Mouse (Mus musculus) Patski (cell line): ENCODE measurements around the gene Msantd1. TPM values are rescaled to one million over a fixed set of nuclear protein-coding genes. Genes with fewer than 3 reads are reported as not detected.

Experiments used
- ATAC-seq: fragments of 100-300 bp; one replicate; pipeline ENCODE4 v1.8.0; 2021
- CTCF ChIA-PET: fragments of 350-600 bp; sonication (Branson Sonifier 250); formaldehyde crosslinking; loops from one replicate; lab custom pipeline; 2022; ENCODE audit warnings: inconsistent platforms; lab: Charles Lee
- POLR2A ChIA-PET: fragments of 350-600 bp; sonication (Branson Sonifier 250); formaldehyde crosslinking; loops from one replicate; lab custom pipeline; 2022; ENCODE audit warnings: antibody characterized with exemption, inconsistent platforms; lab: Charles Lee
- DNase-seq: peaks from one replicate; pipeline ENCODE4 v3.0.0-alpha.2; 2011; ENCODE audit warnings: low read depth, low spot score
- H3K27me3 ChIP-seq: fragments of 371-371 bp; one replicate; pipeline ENCODE4 v1.5.1; 2021
- CTCF ChIP-seq: fragments of 100-300 bp; IDR thresholded peaks from one replicate; pipeline ENCODE4 v1.5.1; 2021
- in situ Hi-C: fragments of 300-500 bp; cut with MboI; formaldehyde crosslinking; loops from 3 replicates; pipeline ENCODE4 v1.11.1; 2018; ENCODE audit warnings: low pct_unique_long_range_greater_than_20kb, mixed read lengths
- polyA plus RNA-seq: library from polyadenylated mRNA; unstranded; gene quantifications from one replicate; pipeline ENCODE4 v1.2.3, GENCODE M21; 2021

The Msantd1 gene
- polyA plus RNA-seq, 1 experiment from 2014 or later, result 1.8 TPM

GRCm38 (mm10) chr5:34965531-34965930 lies 57.7 kb downstream of the Msantd1 start:
- ChIA-PET POLR2A (interaction anchor here (1.0 kb wide), 1 partner anchor 13 kb away, joined by 3 read pairs; no protein-coding TSS in a partner anchor), CTCF (interaction anchor here (2.5 kb wide), 1 partner anchor 18 kb away, joined by 5 read pairs; no protein-coding TSS in a partner anchor)
- no peak for TF ChIP-seq CTCF
- ATAC-seq (no peak), DNase-seq (no peak)
- in situ Hi-C loops, result no loop called here
- no peaks in the 10 kb centered on the region for H3K27me3 ChIP-seq

- CTCF ChIA-PET, result no interaction called here
- no peak for TF ChIP-seq CTCF
- ATAC-seq (no peak), DNase-seq (no peak)
- H3K27me3 ChIP-seq, result no peaks in the 10 kb centered on the region
- in situ Hi-C loops, result no loop called here
- POLR2A ChIA-PET, result no interaction called here
Observed at GRCm38 (mm10) chr5:34968386-34968785, 60.6 kb downstream of the Msantd1 start.

DNA sequence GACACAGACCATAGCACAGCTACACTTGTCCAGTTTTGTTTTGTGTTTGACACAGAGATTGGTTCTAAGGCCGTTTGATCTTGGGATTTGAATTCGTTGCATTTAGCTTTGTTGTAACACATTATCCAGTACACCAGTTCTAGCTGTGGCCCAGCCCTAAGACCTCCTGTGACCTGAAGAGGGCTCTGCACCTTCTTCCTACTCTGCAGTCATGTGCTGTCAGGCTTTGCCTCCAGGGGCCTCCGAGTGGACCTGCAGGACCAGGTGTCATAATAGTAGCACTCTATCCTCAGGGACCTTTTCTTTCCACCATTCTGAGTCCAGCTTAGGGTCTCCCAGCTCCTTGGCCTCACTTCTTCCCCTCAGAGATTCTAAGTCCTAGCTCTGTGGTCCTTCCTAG lies 64.7 kb downstream of the Msantd1 start:
- CTCF ChIA-PET, result interaction anchor here (1.0 to 4.8 kb wide), 3 partner anchors 12 to 62 kb away, joined by 3 to 32 read pairs (median 4); no protein-coding TSS in a partner anchor
- ATAC-seq, result no peak
- H3K27me3 ChIP-seq, result no peaks in the 10 kb centered on the region
- in situ Hi-C loops, result no loop called here
- POLR2A ChIA-PET, result no interaction called here
- no peak for DNase-seq
- no peak for TF ChIP-seq CTCF

Other genes starting within 250 kb of the Msantd1 start
- gene Nop14, start 247.9 kb upstream of the Msantd1 start, polyA plus RNA-seq, result 56.8 TPM
- 4.6 TPM for gene Grk4, start 247.6 kb upstream of the Msantd1 start, polyA plus RNA-seq
- gene Htt, start 146.3 kb upstream of the Msantd1 start, polyA plus RNA-seq, result 22.7 TPM
- gene Rgs12, start 41.4 kb downstream of the Msantd1 start, polyA plus RNA-seq, result 19.4 TPM
- gene Hgfac, start 133.5 kb downstream of the Msantd1 start, polyA plus RNA-seq, result 5.5 TPM
- gene Dok7, start 148.8 kb downstream of the Msantd1 start, polyA plus RNA-seq, result 1.7 TPM
- gene Lrpap1, start 197.8 kb downstream of the Msantd1 start, polyA plus RNA-seq, result 161 TPM